Mouse (Mus musculus) olfactory bulb, adult 2 months (tissue): Measurements from ENCODE around the gene F9.

Experiments
- CTCF ChIP-seq: fragments of 200-500 bp; IDR thresholded peaks from 2 replicates; pipeline ENCODE4 v1.5.1; 2012; ENCODE audit warnings: low read depth, mild to moderate bottlenecking, low read length, moderate library complexity; ENCODE audit not compliant: insufficient read depth
- POLR2A ChIP-seq: fragments of 200-500 bp; IDR thresholded peaks from 2 replicates; pipeline ENCODE4 v1.6.1; 2012; ENCODE audit warnings: mild to moderate bottlenecking, low read depth, low read length, moderate library complexity; ENCODE audit not compliant: insufficient read depth

DNA sequence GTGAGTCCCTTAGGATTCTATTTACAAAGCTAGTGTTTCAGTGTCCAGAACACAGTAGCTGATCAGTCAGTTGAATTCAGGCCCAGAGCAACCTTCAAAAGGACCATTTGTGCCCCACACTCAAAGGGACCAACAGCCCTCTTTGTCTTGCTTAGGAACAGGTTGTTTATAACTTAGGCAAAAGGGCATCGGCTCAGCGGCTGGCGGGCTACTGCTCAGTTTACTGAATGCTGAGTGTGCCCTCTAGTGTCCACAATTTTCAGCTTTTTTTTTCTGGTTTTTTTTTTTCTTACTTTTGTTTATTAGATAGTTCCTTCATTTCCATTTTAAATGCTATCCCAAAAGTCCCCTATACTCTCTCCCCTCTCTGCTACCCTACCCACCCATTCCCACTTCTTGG is 27.4 kb downstream of the F9 start:
- TF ChIP-seq CTCF (no peak), POLR2A (no peak)
